In the genomic region with DNA sequence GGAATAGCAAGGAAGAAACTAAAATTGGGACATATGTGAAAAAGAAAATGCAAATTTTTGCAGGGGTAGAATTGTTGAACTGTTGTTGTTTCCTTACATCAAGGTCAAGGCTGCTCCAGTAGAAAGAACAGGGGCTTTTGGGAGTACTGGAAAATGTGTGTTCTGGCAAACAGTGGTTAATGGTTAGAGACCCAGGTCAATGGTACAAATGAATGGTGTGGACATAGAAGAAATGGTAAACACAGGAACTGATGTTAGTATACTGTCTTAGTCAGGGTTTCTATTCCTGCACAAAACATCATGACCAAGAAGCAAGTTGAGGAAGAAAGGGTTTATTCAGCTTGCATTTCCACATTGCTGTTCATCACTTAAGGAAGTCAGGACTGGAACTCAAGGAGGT, we compare ENCODE assay signal across 27 mouse cellular contexts. TPM values are rescaled to one million over a fixed set of nuclear protein-coding genes. Genes with fewer than 3 reads are reported as not detected.
DNase-seq lines count a peak whose midpoint lies in the region; ATAC-seq and TF ChIP-seq lines count a peak whose summit lies in the region.
"Had no signal": no experiment of that assay in that cellular context is flagged by ENCODE, and none has a peak within 500 bp of the region (broad histone marks: within the 10 kb centered on the region; RNA-seq: fewer than 3 reads in every experiment).

No protein-coding gene starts in this region.

- H3K4me1 ChIP-seq in liver, embryonic 11.5 days (replicated peaks; ENCODE audit: control insufficient read depth, insufficient read depth, low read length) = no peaks in the 10 kb centered on the region
- peaks cover 0 to 1% of the 10 kb centered on the region in 2 experiments; a peak in 1 of 4 replicates for H3K4me1 ChIP-seq in liver, embryonic 14.5 days (replicated peaks; ENCODE audit: control insufficient read depth in 2 of 2, insufficient read depth in 2 of 2, low read length in 1 of 2)
- no peaks in the 10 kb centered on the region; the same call in 1 of the 2 replicates for H3K4me1 ChIP-seq in liver, embryonic 16.5 days (ENCODE audit: control insufficient read depth, low read depth, low read length)
- H3K4me1 ChIP-seq: embryonic facial prominence, embryonic 13.5 days; embryonic facial prominence, embryonic 15.5 days; forebrain, embryonic 13.5 days; forebrain, embryonic 15.5 days had no signal

- H3K4me3 ChIP-seq in liver, embryonic 11.5 days (ENCODE audit: low read depth, low read length) = no peak overlapping the region
- no peak overlapping the region for H3K4me3 ChIP-seq in liver, embryonic 14.5 days (ENCODE audit: insufficient read depth in 1 of 2, low read depth in 2 of 2, low read length in 2 of 2)
- no peak overlapping the region for H3K4me3 ChIP-seq in liver, embryonic 16.5 days (ENCODE audit: low read depth, low read length)
- H3K4me3 ChIP-seq: embryonic facial prominence, embryonic 13.5 days; embryonic facial prominence, embryonic 15.5 days; erythroblast, embryonic 14.5 days; forebrain, embryonic 13.5 days; forebrain, embryonic 15.5 days had no signal

- no peak overlapping the region for H3K27ac ChIP-seq in liver, embryonic 11.5 days (ENCODE audit: low read depth, low read length)
- no peak overlapping the region for H3K27ac ChIP-seq in liver, embryonic 14.5 days
- H3K27ac ChIP-seq in liver, embryonic 16.5 days (ENCODE audit: low read length) = no peak overlapping the region
- H3K27ac ChIP-seq: embryonic facial prominence, embryonic 13.5 days; embryonic facial prominence, embryonic 15.5 days; forebrain, embryonic 13.5 days; forebrain, embryonic 15.5 days had no signal

- H3K9me3 ChIP-seq in liver, embryonic 11.5 days (ENCODE audit: control insufficient read depth, low read length) = no peaks in the 10 kb centered on the region
- no peaks in the 10 kb centered on the region for H3K9me3 ChIP-seq in liver, embryonic 14.5 days (ENCODE audit: control insufficient read depth, low read length)
- no peaks in the 10 kb centered on the region for H3K9me3 ChIP-seq in liver, embryonic 16.5 days (replicated peaks; ENCODE audit: control insufficient read depth, low read length)
- H3K9me3 ChIP-seq: embryonic facial prominence, embryonic 13.5 days; embryonic facial prominence, embryonic 15.5 days; forebrain, embryonic 13.5 days; G1E had no signal

- no peak for DNase-seq in liver, embryonic 11.5 days (ENCODE audit: low spot score)
- DNase-seq in liver = no peak
- DNase-seq in liver, embryonic 14.5 days (ENCODE audit: low read depth in 3 of 3, low spot score in 3 of 3) = no peak
- no peak for DNase-seq in kidney, adult 9 months
- no peak for DNase-seq in ovary, postnatal 10 days (ENCODE audit: low spot score)
- DNase-seq: adrenal gland, adult 2 months; adrenal gland, postnatal 10 days; adrenal gland, postnatal 25 days; B cell, adult 2 months; cerebellum, adult 11 months; cerebellum, adult 18-20 months; cerebellum, adult 8-10 months; cerebellum, adult 9-11 months; cerebellum, postnatal 14 days; cerebellum, postnatal 36 days; embryo, embryonic 11 days; forebrain, postnatal 0 days had no signal

- ATAC-seq in liver, embryonic 11.5 days (replicated peaks; ENCODE audit: low FRiP score) = peak; percentile 52
- 0 out of 2 replicates have a peak, but pooled peaks have one; percentile 39 for ATAC-seq in liver, embryonic 14.5 days (ENCODE audit: insufficient read depth)
- peak; percentile 80 for ATAC-seq in liver, embryonic 16.5 days (ENCODE audit: low read depth)
- ATAC-seq: CD4-positive, CD25-positive, alpha-beta regulatory T cell, adult 4 months; forebrain, embryonic 13.5 days; forebrain, embryonic 15.5 days; forebrain, postnatal 0 days; Patski had no signal

- H3K36me3 ChIP-seq in liver, embryonic 11.5 days (ENCODE audit: control insufficient read depth, insufficient read depth, low read length) = no peaks in the 10 kb centered on the region
- H3K36me3 ChIP-seq in liver, embryonic 14.5 days (replicated peaks; ENCODE audit: control insufficient read depth, insufficient read depth, low read depth) = no peaks in the 10 kb centered on the region
- no peaks in the 10 kb centered on the region for H3K36me3 ChIP-seq in liver, embryonic 16.5 days (ENCODE audit: control insufficient read depth, insufficient read depth)
- H3K36me3 ChIP-seq: embryonic facial prominence, embryonic 13.5 days; embryonic facial prominence, embryonic 15.5 days; forebrain, embryonic 15.5 days; G1E had no signal

- no peak overlapping the region for H3K4me2 ChIP-seq in liver, embryonic 11.5 days
- H3K4me2 ChIP-seq in liver, embryonic 14.5 days (ENCODE audit: low read depth) = no peak overlapping the region
- no peak overlapping the region for H3K4me2 ChIP-seq in liver, embryonic 16.5 days (ENCODE audit: low read depth, low read length)
- H3K4me2 ChIP-seq: embryonic facial prominence, embryonic 13.5 days; embryonic facial prominence, embryonic 15.5 days; forebrain, embryonic 13.5 days; forebrain, embryonic 15.5 days had no signal

- H3K27me3 ChIP-seq in liver, embryonic 11.5 days (replicated peaks; ENCODE audit: control insufficient read depth, insufficient read depth, low read length) = no peaks in the 10 kb centered on the region
- no peaks in the 10 kb centered on the region for H3K27me3 ChIP-seq in liver, embryonic 14.5 days (ENCODE audit: control insufficient read depth, insufficient read depth, low read length)
- no peaks in the 10 kb centered on the region for H3K27me3 ChIP-seq in liver, embryonic 16.5 days (ENCODE audit: control insufficient read depth, insufficient read depth, low read depth, low read length)
- H3K27me3 ChIP-seq: CH12.LX; embryonic facial prominence, embryonic 13.5 days; embryonic facial prominence, embryonic 15.5 days; forebrain, embryonic 13.5 days; forebrain, embryonic 15.5 days had no signal

- no peak overlapping the region for H3K9ac ChIP-seq in liver, embryonic 11.5 days (ENCODE audit: low read depth, low read length)
- no peak overlapping the region for H3K9ac ChIP-seq in liver, embryonic 14.5 days (replicated peaks)
- no peak overlapping the region for H3K9ac ChIP-seq in liver, embryonic 16.5 days (ENCODE audit: low read depth, low read length)
- H3K9ac ChIP-seq: embryonic facial prominence, embryonic 13.5 days; embryonic facial prominence, embryonic 15.5 days; forebrain, embryonic 13.5 days; forebrain, embryonic 15.5 days; forebrain, postnatal 0 days had no signal

- TF ChIP-seq CTCF in liver, embryonic 14.5 days (IDR thresholded peaks at IDR 0.05; ENCODE audit: low read depth) = no peak

- TF ChIP-seq EP300 in liver, embryonic 14.5 days (IDR thresholded peaks at IDR 0.05; ENCODE audit: low read depth) = no peak

RNA-seq across cellular contexts. Expression of gene Zfp959, which starts 14.8 kb away (rescaled TPM):
- 12.6 and 13.2 TPM in 2 replicates for polyA plus RNA-seq in liver, embryonic 11.5 days (2014; fragmentation: Nextera tagmentation; extraction: Ambion mirVana)
- 1.6 and 2.6 TPM in 2 replicates for polyA plus RNA-seq in liver, embryonic 14.5 days (2012; rRNA removed)
- polyA plus RNA-seq in liver, embryonic 14.5 days (2014; fragmentation: Nextera tagmentation; extraction: Ambion mirVana) = 4.1 and 4.7 TPM in 2 replicates
- polyA plus RNA-seq in liver, embryonic 16.5 days (2015; fragmentation: Nextera tagmentation; extraction: Ambion mirVana) = 6.1 and 7.2 TPM in 2 replicates

RNA-seq across cellular contexts. Expression of gene Zfp119a, which starts 27.9 kb away (rescaled TPM):
- polyA plus RNA-seq in liver, embryonic 11.5 days (2014; fragmentation: Nextera tagmentation; extraction: Ambion mirVana) = 4.7 and 5.0 TPM in 2 replicates
- 0.40 and 0.71 TPM in 2 replicates for polyA plus RNA-seq in liver, embryonic 14.5 days (2012; rRNA removed)
- polyA plus RNA-seq in liver, embryonic 14.5 days (2014; fragmentation: Nextera tagmentation; extraction: Ambion mirVana) = 2.1 and 2.2 TPM in 2 replicates
- 2.8 and 2.9 TPM in 2 replicates for polyA plus RNA-seq in liver, embryonic 16.5 days (2015; fragmentation: Nextera tagmentation; extraction: Ambion mirVana)
- polyA plus RNA-seq: adrenal gland, adult 2 months; erythroblast, embryonic 14.5 days had no signal

RNA-seq across cellular contexts. Expression of gene Zfp119b, which starts 42.6 kb away (rescaled TPM):
- polyA plus RNA-seq in liver, embryonic 11.5 days (2014; fragmentation: Nextera tagmentation; extraction: Ambion mirVana) = 3.8 and 4.4 TPM in 2 replicates
- 0.44 and 0.76 TPM in 2 replicates for polyA plus RNA-seq in liver, embryonic 14.5 days (2012; rRNA removed)
- 2.1 and 2.5 TPM in 2 replicates for polyA plus RNA-seq in liver, embryonic 14.5 days (2014; fragmentation: Nextera tagmentation; extraction: Ambion mirVana)
- 2.5 and 2.8 TPM in 2 replicates for polyA plus RNA-seq in liver, embryonic 16.5 days (2015; fragmentation: Nextera tagmentation; extraction: Ambion mirVana)
- polyA plus RNA-seq: adrenal gland, adult 2 months; erythroblast, embryonic 14.5 days had no signal

RNA-seq across cellular contexts. Expression of gene Ebi3, which starts 45.8 kb away (rescaled TPM):
- polyA plus RNA-seq in liver, embryonic 11.5 days (2014; fragmentation: Nextera tagmentation; extraction: Ambion mirVana) = 3.5 and 4.7 TPM in 2 replicates
- 4.1 and 5.5 TPM in 2 replicates for polyA plus RNA-seq in liver, embryonic 14.5 days (2012; rRNA removed)
- polyA plus RNA-seq in liver, embryonic 14.5 days (2014; fragmentation: Nextera tagmentation; extraction: Ambion mirVana) = 3.0 and 4.5 TPM in 2 replicates
- 7.6 and 9.8 TPM in 2 replicates for polyA plus RNA-seq in liver, embryonic 16.5 days (2015; fragmentation: Nextera tagmentation; extraction: Ambion mirVana)
- polyA plus RNA-seq: Patski had no signal

RNA-seq across cellular contexts. Expression of gene Yju2, which starts 52.2 kb away (rescaled TPM):
- polyA plus RNA-seq in liver, embryonic 11.5 days (2014; fragmentation: Nextera tagmentation; extraction: Ambion mirVana) = 20.9 and 23.4 TPM in 2 replicates
- 3.2 and 5.1 TPM in 2 replicates for polyA plus RNA-seq in liver, embryonic 14.5 days (2012; rRNA removed)
- polyA plus RNA-seq in liver, embryonic 14.5 days (2014; fragmentation: Nextera tagmentation; extraction: Ambion mirVana) = 5.2 and 6.4 TPM in 2 replicates
- 7.2 and 7.5 TPM in 2 replicates for polyA plus RNA-seq in liver, embryonic 16.5 days (2015; fragmentation: Nextera tagmentation; extraction: Ambion mirVana)
